Mouse (Mus musculus): ENCODE results near the gene Gm13199. TPM values are rescaled to one million over a fixed set of nuclear protein-coding genes. Genes with fewer than 3 reads are reported as not detected.

Gm13199 gene
- 0.71 and 1.0 TPM in 2 replicates for polyA plus RNA-seq (2015; fragmentation: Nextera tagmentation; extraction: Ambion mirVana)

- no peaks in the 10 kb centered on the region for H3K27me3 ChIP-seq
- no peak within 1 kb of the TSS for H3K4me2 ChIP-seq
Measured at GRCm38 (mm10) chr2:5862834-5863233, at the start of gene Gm13199. Gm13199 (minus strand) TSS chr2:5862934.

GRCm38 (mm10) chr2:5911282-5911965, 48.7 kb upstream of the Gm13199 start:
- 53% methylated on average over 16 of the region's 16 CpGs for WGBS
- H3K4me2 ChIP-seq = no peak overlapping the region
- peak; percentile 61; the same call in 1 of the 2 replicates for ATAC-seq (ENCODE audit: low FRiP score)
- no peaks in the 10 kb centered on the region for H3K9me3 ChIP-seq
- H3K4me3 ChIP-seq = no peak overlapping the region
- peak overlapping the region; percentile 44; the same call in 1 of the 2 replicates for H3K27ac ChIP-seq
- H3K9ac ChIP-seq = no peak overlapping the region
- no peaks in the 10 kb centered on the region for H3K27me3 ChIP-seq
- peaks cover 33% of the 10 kb centered on the region for H3K36me3 ChIP-seq
- peaks cover 10% of the 10 kb centered on the region; the same call in 1 of the 2 replicates for H3K4me1 ChIP-seq (replicated peaks)

More at GRCm38 (mm10) chr2:5862834-5863233, at the start of gene Gm13199:
- no peak for ATAC-seq (ENCODE audit: low FRiP score)
- no peak within 1 kb of the TSS for H3K9ac ChIP-seq
- H3K9me3 ChIP-seq = no peaks in the 10 kb centered on the region
- WGBS = 93% methylated on average over 3 of the region's 3 CpGs
- no peak within 1 kb of the TSS for H3K4me3 ChIP-seq
- no peaks in the 10 kb centered on the region for H3K4me1 ChIP-seq (replicated peaks)
- peaks cover 65% of the 10 kb centered on the region for H3K36me3 ChIP-seq
- no peak within 1 kb of the TSS for H3K27ac ChIP-seq

- ATAC-seq (ENCODE audit: low FRiP score) = no peak
- H3K4me1 ChIP-seq (replicated peaks) = peaks cover 6% of the 10 kb centered on the region; the same call in 1 of the 2 replicates
Measured at GRCm38 (mm10) chr2:5906625-5907024, 43.9 kb upstream of the Gm13199 start.

GRCm38 (mm10) chr2:5906092-5906491, 43.4 kb upstream of the Gm13199 start:
- H3K4me2 ChIP-seq = no peak overlapping the region
- H3K4me3 ChIP-seq = no peak overlapping the region
- no peaks in the 10 kb centered on the region for H3K9me3 ChIP-seq
- WGBS = 46% methylated on average over 5 of the region's 5 CpGs
- H3K4me1 ChIP-seq (replicated peaks) = 0 out of 2 replicates have a peak, but pooled peaks cover 3% of the 10 kb centered on the region
- no peak overlapping the region for H3K27ac ChIP-seq
- peaks cover 28% of the 10 kb centered on the region for H3K36me3 ChIP-seq
- no peak for ATAC-seq (ENCODE audit: low FRiP score)
- no peak overlapping the region for H3K9ac ChIP-seq
- no peaks in the 10 kb centered on the region for H3K27me3 ChIP-seq

More at GRCm38 (mm10) chr2:5906625-5907024, 43.9 kb upstream of the Gm13199 start:
- Histone ChIP-seq H3K36me3 (peaks cover 32% of the 10 kb centered on the region), H3K27me3 (no peaks in the 10 kb centered on the region), H3K27ac (no peak overlapping the region), H3K4me2 (no peak overlapping the region), H3K4me3 (no peak overlapping the region), H3K9me3 (no peaks in the 10 kb centered on the region), H3K9ac (no peak overlapping the region)
- 53% methylated on average over 3 of the region's 3 CpGs for WGBS

- no peak overlapping the region for H3K4me3 ChIP-seq
- no peak for ATAC-seq (ENCODE audit: low FRiP score)
- H3K27me3 ChIP-seq = no peaks in the 10 kb centered on the region
- no peaks in the 10 kb centered on the region for H3K4me1 ChIP-seq (replicated peaks)
- peaks cover 38% of the 10 kb centered on the region for H3K36me3 ChIP-seq
- H3K9ac ChIP-seq = no peak overlapping the region
- H3K27ac ChIP-seq = no peak overlapping the region
- no peaks in the 10 kb centered on the region for H3K9me3 ChIP-seq
- no peak overlapping the region for H3K4me2 ChIP-seq
- WGBS = 58% methylated on average over 5 of the region's 5 CpGs
Measured at GRCm38 (mm10) chr2:5900145-5900544, 37.4 kb upstream of the Gm13199 start.

- Histone ChIP-seq H3K36me3 (peaks cover 37% of the 10 kb centered on the region), H3K27ac (peak within 1 kb of the TSS; percentile 71), H3K4me3 (peak within 1 kb of the TSS; percentile 74), H3K9me3 (no peaks in the 10 kb centered on the region), H3K9ac (peak within 1 kb of the TSS; percentile 90), H3K27me3 (no peaks in the 10 kb centered on the region), H3K4me2 (peak within 1 kb of the TSS; percentile 63), H3K4me1 (replicated peaks) (peaks cover 18% of the 10 kb centered on the region)
- peak; percentile 99 for ATAC-seq (ENCODE audit: low FRiP score)
- WGBS = under 1% methylated on average over 58 of the region's 62 CpGs
Measured at GRCm38 (mm10) chr2:5894843-5895570, 32.3 kb upstream of the Gm13199 start, which contains the start of gene Sec61a2. Sec61a2 (minus strand) TSS chr2:5895432.

GRCm38 (mm10) chr2:5894296-5894695, 31.6 kb upstream of the Gm13199 start:
- Histone ChIP-seq H3K4me2 (peak overlapping the region; percentile 63), H3K4me3 (peak overlapping the region; percentile 74), H3K4me1 (replicated peaks) (peaks cover 18% of the 10 kb centered on the region), H3K9ac (peak overlapping the region; percentile 90), H3K27me3 (no peaks in the 10 kb centered on the region), H3K27ac (peak overlapping the region; percentile 71; the same call in 1 of the 2 replicates), H3K36me3 (peaks cover 32% of the 10 kb centered on the region), H3K9me3 (no peaks in the 10 kb centered on the region)
- no peak for ATAC-seq (ENCODE audit: low FRiP score)
- WGBS = 44% methylated on average over 11 of the region's 11 CpGs

- H3K4me3 ChIP-seq = no peak overlapping the region
Measured at GRCm38 (mm10) chr2:5889412-5889811, 26.7 kb upstream of the Gm13199 start.

GRCm38 (mm10) chr2:5888865-5889264, 26.1 kb upstream of the Gm13199 start:
- H3K9ac ChIP-seq = no peak overlapping the region
- H3K4me3 ChIP-seq = no peak overlapping the region
- no peak overlapping the region for H3K4me2 ChIP-seq
- H3K4me1 ChIP-seq (replicated peaks) = peaks cover 13% of the 10 kb centered on the region
- no peaks in the 10 kb centered on the region for H3K9me3 ChIP-seq
- no peak for ATAC-seq (ENCODE audit: low FRiP score)
- H3K27me3 ChIP-seq = no peaks in the 10 kb centered on the region
- 93% methylated on average over 5 of the region's 5 CpGs for WGBS
- peaks cover 51% of the 10 kb centered on the region for H3K36me3 ChIP-seq
- no peak overlapping the region for H3K27ac ChIP-seq

More at GRCm38 (mm10) chr2:5889412-5889811, 26.7 kb upstream of the Gm13199 start:
- H3K4me1 ChIP-seq (replicated peaks) = peaks cover 17% of the 10 kb centered on the region
- ATAC-seq (ENCODE audit: low FRiP score) = no peak
- peaks cover 48% of the 10 kb centered on the region for H3K36me3 ChIP-seq
- no peaks in the 10 kb centered on the region for H3K27me3 ChIP-seq
- no peak overlapping the region for H3K4me2 ChIP-seq
- 74% methylated on average over 2 of the region's 2 CpGs for WGBS
- H3K9ac ChIP-seq = no peak overlapping the region
- H3K27ac ChIP-seq = no peak overlapping the region
- H3K9me3 ChIP-seq = no peaks in the 10 kb centered on the region

- Histone ChIP-seq H3K9me3 (no peaks in the 10 kb centered on the region), H3K27me3 (no peaks in the 10 kb centered on the region), H3K4me2 (no peak overlapping the region), H3K9ac (no peak overlapping the region), H3K27ac (no peak overlapping the region), H3K4me3 (no peak overlapping the region), H3K4me1 (replicated peaks) (no peaks in the 10 kb centered on the region), H3K36me3 (peaks cover 78% of the 10 kb centered on the region)
- no peak for ATAC-seq (ENCODE audit: low FRiP score)
- WGBS = 81% methylated on average over 3 of the region's 3 CpGs
Measured at GRCm38 (mm10) chr2:5877446-5877845, 14.7 kb upstream of the Gm13199 start.

GRCm38 (mm10) chr2:5869746-5870145, 7.0 kb upstream of the Gm13199 start:
- no peak overlapping the region for H3K9ac ChIP-seq
- H3K4me1 ChIP-seq (replicated peaks) = no peaks in the 10 kb centered on the region
- H3K36me3 ChIP-seq = peaks cover 60% of the 10 kb centered on the region
- H3K9me3 ChIP-seq = no peaks in the 10 kb centered on the region
- no peak for ATAC-seq (ENCODE audit: low FRiP score)
- H3K27ac ChIP-seq = no peak overlapping the region
- H3K27me3 ChIP-seq = no peaks in the 10 kb centered on the region
- WGBS = 95% methylated on average over 5 of the region's 5 CpGs
- no peak overlapping the region for H3K4me3 ChIP-seq
- no peak overlapping the region for H3K4me2 ChIP-seq

- peaks cover 58% of the 10 kb centered on the region for H3K36me3 ChIP-seq
- no peaks in the 10 kb centered on the region for H3K9me3 ChIP-seq
- WGBS = 93% methylated on average over 2 of the region's 2 CpGs
- H3K4me2 ChIP-seq = no peak overlapping the region
- H3K4me1 ChIP-seq (replicated peaks) = no peaks in the 10 kb centered on the region
- H3K9ac ChIP-seq = no peak overlapping the region
- no peaks in the 10 kb centered on the region for H3K27me3 ChIP-seq
- ATAC-seq (ENCODE audit: low FRiP score) = no peak
- no peak overlapping the region for H3K4me3 ChIP-seq
- no peak overlapping the region for H3K27ac ChIP-seq
Measured at GRCm38 (mm10) chr2:5867681-5868080, 4.9 kb upstream of the Gm13199 start.
